Mouse (Mus musculus) kidney, adult 11 months (tissue): Measurements from ENCODE around the gene Sec1.

ENCODE experiments used
- DNase-seq: peaks from one replicate; pipeline ENCODE4 v3.0.0; 2022

Sec1 gene

DNA sequence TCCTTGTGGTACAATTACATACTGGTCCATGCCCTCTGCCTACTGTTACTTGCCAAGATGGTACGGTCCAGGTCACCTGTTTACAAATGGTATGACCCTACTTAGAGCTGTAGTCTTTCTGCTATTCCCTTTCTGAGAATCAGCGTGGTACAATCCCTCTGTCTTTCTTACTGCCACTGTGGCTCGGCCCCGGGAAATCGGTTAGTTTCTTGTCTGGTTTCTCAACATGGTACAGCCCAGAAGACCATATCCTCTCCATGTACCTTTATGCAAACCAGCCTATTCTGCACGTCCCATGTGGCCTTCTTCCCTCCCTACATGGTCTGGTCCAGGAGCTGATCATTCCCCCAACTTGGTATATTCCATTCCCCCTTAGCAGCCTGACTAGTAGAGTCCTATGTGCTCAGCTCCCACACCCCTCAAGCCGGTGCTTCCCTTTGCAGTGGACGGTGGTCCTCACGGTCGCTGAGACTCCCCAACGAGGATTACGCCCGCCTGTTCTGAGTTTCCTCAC, 9.9 kb upstream of the Sec1 start:
- peak; percentile 86 for DNase-seq

GRCm38 (mm10) chr7:45703521-45704033, 9.4 kb upstream of the Sec1 start:
- DNase-seq: no peak

- DNase-seq: peak; percentile 42
Measured at GRCm38 (mm10) chr7:45702809-45703520, 8.8 kb upstream of the Sec1 start.

DNA sequence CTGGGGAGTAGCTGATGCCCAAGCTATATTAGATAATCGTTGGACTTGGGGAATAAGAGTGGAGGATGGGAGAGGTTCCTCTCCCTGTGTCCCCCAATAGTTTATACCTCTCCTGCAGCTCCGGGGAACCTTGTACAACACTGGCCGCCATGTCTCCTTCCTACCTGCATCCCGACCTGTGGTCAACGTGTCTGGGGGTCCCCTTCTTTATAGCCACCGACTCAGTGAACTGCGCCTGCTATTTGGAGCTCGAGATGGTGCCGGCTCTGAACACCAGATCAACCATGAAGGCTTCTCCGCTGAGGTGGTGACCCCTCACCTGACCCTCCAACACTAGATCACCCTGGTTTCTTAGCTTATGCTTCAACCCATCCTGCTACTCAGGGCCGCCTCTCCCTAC, 8.1 kb upstream of the Sec1 start:
- DNase-seq: peak; percentile 23

DNA sequence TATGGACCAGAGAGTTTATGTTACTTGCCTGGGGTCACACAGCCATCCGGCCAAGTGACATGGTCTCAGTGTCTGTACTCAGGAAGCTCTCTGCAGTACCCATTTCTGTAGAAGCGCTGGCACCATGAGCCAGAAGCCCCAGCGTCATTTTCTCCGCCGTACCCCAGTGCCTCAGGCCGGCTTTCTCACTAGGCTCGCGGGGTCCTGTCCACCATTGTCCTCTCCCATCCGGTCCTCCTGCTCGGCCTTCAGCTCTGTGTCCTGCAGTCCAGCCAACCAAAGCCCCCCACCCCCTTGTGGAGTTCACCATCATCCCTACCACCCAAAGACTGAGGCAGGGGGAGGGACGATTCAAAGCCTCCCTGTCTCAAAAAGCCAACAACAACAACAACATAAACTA, 7.4 kb upstream of the Sec1 start:
- DNase-seq: peak; percentile 36

DNA sequence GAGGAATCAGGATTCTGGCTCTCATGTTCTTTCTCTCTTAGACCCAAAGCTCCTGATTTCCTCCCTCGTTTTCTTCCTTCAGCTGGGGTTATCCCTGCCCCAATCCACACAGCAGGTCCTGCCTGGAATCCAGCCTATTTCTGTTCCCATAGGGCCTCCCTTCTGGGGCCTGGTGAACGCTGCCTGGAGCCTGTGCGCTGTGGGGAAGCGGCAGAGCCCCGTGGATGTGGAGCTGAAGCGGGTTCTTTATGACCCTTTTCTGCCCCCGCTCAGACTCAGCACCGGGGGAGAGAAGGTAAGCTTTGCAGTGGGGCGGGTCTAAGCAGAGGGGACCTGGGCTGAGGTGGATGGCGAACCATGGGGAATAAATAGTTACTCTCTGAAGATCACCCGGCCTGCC, 6.9 kb upstream of the Sec1 start:
- no peak for DNase-seq

DNA sequence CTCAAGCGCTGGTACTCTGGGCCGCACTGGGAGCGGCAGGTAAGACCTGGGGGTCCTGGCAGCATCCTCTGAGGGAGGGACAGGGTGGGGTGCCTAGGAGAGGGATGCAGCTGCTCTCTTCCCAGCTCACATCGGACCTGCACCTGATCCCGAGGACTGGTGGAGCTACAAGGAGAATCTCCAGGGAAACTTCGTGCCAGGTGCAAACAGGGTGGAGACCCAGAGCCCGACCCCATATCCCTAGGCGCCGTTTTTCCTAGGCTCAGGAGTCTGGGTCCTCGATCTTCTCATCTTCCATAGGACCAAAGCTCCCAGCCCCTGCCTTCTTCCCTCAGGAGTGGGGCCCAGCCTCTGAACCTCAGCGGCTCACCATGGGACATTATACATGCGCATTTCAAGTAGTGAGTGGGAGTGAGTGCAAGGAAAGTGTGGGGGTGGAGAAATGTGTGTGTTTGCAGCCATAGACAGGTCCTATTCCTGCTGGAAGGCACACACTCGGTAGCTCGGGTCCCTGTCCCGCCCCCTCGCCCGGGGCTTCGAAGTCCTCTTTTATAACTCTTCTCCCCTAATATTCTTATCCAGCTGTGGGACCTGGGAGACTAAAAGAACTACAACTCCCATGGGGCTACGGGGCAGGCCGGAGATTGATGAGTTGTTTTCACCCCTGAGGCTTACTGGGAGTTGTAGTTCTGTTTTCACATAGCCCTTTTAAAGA, 6.3 kb upstream of the Sec1 start:
- peak; percentile 86 for DNase-seq

DNA sequence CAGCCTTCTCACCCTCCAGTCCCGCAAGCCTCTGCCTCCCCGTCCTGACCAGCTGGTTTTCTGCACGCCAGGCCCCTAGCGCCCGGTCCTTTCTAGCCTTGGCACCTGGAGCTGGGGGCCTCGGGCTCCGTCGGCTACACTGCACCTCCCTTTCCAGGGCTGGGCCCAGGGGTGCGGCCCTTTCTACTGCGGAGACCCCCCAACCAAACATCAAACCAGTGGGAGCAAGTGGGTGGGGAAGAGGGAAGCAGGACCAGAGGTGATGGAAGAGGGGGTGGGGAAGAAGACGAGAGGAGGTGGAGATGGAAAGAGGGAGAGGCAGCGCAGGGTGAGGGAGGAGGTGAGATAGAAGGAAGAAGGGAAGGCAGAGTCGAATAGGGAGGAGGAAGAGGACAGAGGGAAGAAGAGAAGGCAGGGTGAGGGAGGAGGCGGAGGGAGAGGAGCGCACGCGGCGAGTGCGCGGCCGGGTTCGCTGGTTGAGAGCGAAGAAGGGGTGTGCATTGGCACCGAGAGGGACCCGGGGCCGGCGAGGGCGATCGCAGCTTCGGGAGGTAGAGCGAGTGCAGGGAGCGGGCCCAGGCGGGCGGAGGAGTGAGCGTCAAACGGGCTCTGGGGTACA, 5.4 kb upstream of the Sec1 start, which contains the start of gene Car11:
TSS of gene Car11 (plus strand) at position 321 of the 619 bp plus-strand sequence.
- peak; percentile 22 for DNase-seq

GRCm38 (mm10) chr7:45697894-45698293, 3.7 kb upstream of the Sec1 start:
- no peak for DNase-seq

- no peak for DNase-seq
Measured at GRCm38 (mm10) chr7:45695098-45695497, 896 bp upstream of the Sec1 start.

- no peak for DNase-seq
Measured at GRCm38 (mm10) chr7:45692364-45692763, 1.8 kb downstream of the Sec1 start.

DNA sequence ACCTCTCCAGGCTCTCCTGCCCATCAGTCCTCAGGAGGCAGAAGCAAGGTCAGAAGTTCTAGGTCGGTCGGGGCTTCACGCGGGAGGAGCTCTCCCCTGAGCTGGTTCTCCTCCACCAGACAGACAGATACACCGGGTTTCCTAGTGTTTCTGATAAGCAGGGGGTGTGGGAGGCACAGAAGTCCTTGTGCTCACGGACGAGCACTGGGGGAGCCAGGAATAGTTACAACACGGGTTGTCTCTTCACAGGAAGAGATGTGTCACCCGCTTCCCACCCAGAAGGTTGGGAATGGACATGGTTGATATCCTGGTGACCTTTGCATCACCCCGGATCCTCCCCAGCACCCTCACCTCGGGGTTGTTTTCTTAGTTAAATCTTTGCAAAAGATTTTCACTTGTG, 4.4 kb downstream of the Sec1 start:
- DNase-seq: no peak

DNA sequence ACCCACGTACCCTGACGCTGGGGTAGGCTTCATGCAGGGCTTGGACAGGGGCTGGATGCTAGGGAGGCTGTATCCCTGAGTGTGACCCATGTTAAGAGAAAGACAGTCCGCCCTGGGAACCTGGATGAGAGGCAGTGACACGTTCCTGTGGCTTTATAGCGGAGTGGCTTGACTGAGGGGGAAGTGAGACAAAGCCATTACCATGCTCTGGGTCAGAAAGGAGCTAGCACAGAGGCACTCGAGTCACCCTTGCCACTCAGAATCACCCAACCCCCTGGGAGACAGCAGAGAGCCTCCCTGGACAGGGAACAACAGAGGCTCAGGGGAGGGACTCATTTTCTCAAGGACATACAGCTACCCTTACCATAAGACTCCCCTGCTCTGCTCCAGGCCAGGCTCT, 5.1 kb downstream of the Sec1 start:
- DNase-seq: no peak

GRCm38 (mm10) chr7:45686841-45687240, 7.4 kb downstream of the Sec1 start:
- DNase-seq: no peak

DNA sequence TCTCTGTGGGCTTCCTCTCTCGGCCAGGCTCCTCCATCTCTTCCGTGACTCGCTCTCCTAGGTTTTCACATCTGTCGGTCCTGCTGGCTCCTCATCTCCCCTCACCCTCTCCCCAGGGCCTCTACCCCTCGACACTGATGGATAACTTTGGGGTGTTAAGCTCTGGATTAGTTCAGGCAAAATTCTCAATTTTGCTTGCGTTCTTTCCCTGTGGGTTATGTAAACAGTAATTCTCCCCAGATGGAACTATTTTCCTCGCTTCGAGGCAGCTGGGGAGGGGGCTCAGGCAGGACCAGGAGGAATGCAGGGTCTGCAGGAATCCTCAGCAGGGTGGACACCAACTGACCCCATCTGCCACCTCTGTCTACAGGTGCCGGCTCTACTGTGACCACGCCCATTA, 8.4 kb downstream of the Sec1 start:
- DNase-seq: no peak

DNA sequence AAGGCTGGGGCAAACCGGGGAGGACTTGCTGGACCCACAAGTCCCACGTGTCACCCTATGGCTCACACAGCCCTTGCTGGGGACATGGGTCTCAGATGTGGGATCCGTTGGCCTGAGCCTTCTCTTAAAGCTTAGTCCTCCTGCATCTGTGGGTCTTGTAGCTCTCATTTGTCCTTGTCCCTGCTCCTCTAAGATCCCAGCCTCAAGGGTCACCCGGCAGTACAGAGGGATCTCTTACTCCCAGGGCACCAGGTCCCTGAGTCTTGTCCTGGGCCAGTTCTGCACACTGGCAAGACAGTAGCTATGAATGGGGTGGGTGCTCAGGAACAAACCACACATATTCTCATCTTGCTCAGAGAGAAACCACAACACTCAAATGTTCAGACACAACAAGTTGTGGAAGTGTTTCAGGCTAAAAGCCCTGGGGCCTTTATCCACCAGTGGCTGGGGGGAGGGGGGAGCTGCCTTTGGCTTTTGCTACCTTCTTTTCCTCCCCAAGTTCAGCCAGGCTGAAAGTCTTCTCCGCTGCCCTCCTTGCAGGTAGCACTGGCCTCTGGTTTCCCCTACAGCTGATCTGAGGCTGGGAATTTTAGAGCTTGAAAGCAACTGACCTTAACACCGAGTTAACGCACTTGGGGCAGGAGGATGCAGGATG, 10.7 kb downstream of the Sec1 start, which contains the start of gene Ntn5:
TSS of gene Ntn5 (plus strand) at position 627 of the 655 bp plus-strand sequence.
- DNase-seq: no peak

DNA sequence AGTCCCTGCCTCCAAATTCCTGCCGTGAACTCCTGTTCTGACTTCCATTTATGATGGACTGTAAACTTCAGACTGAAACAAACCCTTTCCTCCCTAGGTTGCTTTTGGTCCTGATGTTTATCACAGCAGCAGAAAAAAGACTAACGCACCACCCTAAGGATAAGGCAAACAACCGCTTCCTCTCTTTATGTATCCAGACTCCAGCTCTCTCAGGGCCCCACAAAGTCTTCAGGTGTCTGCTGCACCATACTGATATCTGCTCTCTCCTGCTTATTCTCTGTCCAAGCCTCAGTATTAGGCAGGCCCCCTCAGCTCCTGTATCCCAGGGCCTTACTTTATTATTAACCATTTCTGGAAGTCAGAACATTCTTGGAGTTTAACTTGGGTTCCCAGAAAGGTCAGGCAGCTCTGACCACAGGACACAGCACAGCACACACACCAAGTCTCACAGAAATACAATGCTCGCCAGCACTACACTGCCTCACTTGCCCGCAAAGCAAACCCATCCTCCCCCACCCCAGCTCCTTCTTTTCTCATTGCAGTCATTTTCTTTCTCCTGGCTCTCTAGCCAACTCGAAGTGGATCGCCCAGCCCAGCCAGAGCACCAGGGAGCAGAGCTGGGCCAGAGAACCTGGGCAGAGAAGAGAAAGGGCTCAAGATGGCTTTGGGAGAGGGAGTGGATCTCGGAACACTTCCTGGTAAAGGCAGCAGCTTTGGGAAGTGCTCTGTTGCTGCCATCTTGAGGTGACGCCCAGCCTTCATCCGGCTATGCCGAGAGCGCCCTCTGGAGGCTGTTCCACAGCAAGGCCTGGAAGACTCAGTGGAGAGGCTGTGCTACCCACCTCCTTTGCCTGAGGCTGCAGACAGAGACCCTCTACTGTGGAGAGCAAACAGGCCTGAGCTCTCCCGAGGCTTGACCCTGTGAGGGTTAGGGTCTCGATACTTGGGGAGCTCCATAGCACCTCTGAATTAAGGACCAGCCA, 11.8 kb downstream of the Sec1 start:
- peak; percentile 75 for DNase-seq

GRCm38 (mm10) chr7:45681046-45681736, 13.0 kb downstream of the Sec1 start:
- DNase-seq: no peak

DNA sequence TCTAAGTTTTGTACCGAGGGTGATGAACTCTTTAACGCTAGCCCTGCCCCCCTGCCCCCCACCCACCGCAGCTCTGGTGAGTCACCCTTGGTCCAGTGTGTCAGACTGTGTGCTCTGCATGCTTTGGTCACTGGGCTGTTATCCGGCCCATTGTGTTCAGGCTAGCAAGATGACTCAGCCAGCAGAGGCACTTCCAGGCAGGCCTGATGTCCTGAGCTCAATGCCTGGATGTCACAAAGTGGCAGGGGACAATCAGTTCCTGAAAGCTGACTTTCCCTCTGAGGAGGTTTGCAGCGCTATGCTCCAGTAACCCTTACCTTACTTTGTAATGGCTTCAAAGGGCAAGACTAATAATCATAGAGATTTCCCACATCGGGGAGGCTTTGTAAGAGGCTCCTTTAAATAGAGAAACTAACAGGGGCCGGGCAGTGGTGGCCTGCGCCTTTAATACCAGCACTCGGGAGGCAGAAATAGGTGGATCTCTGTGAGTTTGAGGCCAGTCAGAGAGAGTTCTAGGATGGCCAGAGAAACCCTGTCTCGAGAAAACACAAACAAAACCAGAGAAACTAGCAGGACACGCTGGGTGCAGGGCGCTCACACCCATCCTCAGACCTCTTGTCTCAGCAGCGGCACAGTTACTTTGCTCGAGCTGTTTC, 14.1 kb downstream of the Sec1 start:
- no peak for DNase-seq

DNA sequence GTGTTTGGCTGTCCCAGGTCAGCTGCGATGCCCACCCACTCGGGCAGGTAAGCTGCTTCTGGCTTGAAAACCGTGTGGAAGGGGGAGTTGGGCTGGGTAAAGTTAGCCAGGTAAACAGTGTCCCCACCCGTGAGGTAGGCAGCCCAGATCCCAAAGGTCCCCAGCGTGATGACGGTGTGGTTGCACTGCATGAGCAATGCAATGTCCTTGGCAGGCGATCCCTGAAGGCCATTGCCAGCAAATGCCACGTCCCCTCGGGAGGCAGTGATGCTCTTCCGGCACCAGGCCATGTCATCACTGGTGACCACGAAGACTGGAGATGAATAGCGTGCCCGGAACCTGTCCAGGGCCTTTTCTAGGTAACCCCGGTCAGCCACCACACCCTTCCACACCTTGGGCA, 15.7 kb downstream of the Sec1 start:
- DNase-seq: no peak
